Mouse (Mus musculus) brain, embryonic 14.5 days (tissue): Measurements from ENCODE around the gene Mob3a.

ENCODE experiments used
- CTCF ChIP-seq: fragments of 200-500 bp; IDR thresholded peaks from 2 replicates; pipeline ENCODE4 v1.5.1; 2012; ENCODE audit warnings: inconsistent platforms, mild to moderate bottlenecking, moderate library complexity, borderline replicate concordance; ENCODE audit not compliant: insufficient read depth, insufficient read length; ENCODE audit errors: extremely low read depth
- POLR2A ChIP-seq: fragments of 200-500 bp; IDR thresholded peaks from 2 replicates; pipeline ENCODE4 v1.6.1; 2012; ENCODE audit warnings: mild to moderate bottlenecking, inconsistent platforms, borderline replicate concordance; ENCODE audit not compliant: poor library complexity, insufficient read depth, insufficient read length, severe bottlenecking; ENCODE audit errors: extremely low read depth

DNA sequence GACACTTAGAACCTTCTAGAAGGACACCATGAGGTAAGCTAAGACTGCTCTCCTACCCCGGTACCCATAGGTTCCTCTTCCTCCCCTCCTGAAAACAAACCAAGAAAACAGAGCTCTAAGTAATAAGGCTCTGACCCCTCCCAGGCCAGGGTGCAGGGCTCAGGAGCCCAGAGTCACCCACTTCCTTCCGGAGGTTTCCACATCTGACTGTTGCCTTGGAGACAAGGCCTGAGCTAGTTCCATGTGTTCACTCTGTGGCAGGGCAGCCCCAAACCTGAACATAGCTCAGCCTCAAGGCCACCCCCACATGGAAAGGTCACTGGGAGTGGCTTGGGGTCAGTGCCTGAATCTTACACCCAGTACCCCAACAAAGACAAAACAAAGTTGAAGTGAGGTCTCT, 6.6 kb downstream of the Mob3a start:
- no peak for TF ChIP-seq POLR2A
- TF ChIP-seq CTCF = no peak
